Mouse (Mus musculus) erythroblast, embryonic 14.5 days (primary cell): ENCODE data around the gene Cyp3a13. TPM values are rescaled to one million over a fixed set of nuclear protein-coding genes. Genes with fewer than 3 reads are reported as not detected.
"Not testable (repeated sequence)": the region's sequence is repeated elsewhere in the genome, so short reads cannot be mapped to it uniquely, and the experiment has no call there.

Experiments used
- H3K27me3 ChIP-seq: 2 replicates; pipeline ENCODE4 v1.6.1; 2012; ENCODE audit warnings: inconsistent platforms; ENCODE audit not compliant: control insufficient read depth
- H3K36me3 ChIP-seq: 2 replicates; pipeline ENCODE4 v1.6.1; 2012; ENCODE audit warnings: mild to moderate bottlenecking, inconsistent platforms; ENCODE audit not compliant: control insufficient read depth
- H3K4me1 ChIP-seq: 2 replicates; pipeline ENCODE4 v1.6.1; 2012; ENCODE audit warnings: inconsistent platforms; ENCODE audit not compliant: control insufficient read depth
- H3K4me3 ChIP-seq: replicated peaks from 2 replicates; pipeline ENCODE3; 2012; ENCODE audit warnings: moderate library complexity, mild to moderate bottlenecking, inconsistent platforms
- H3K9me3 ChIP-seq: 2 replicates; pipeline ENCODE4 v1.6.1; 2012; ENCODE audit warnings: low read length, inconsistent platforms, mixed read lengths; ENCODE audit not compliant: control insufficient read depth
- GATA1 ChIP-seq: IDR thresholded peaks from 2 replicates; pipeline ENCODE4 v1.6.1; 2012; ENCODE audit warnings: low read length, inconsistent platforms, mixed read lengths
- TAL1 ChIP-seq: IDR thresholded peaks from 3 replicates; pipeline ENCODE4 v1.6.1; 2012; ENCODE audit warnings: low read length, inconsistent platforms, mixed read lengths
- polyA plus RNA-seq: library from polyadenylated mRNA; stranded (reverse); fragments of >175 nt; gene quantifications from 2 replicates; pipeline ENCODE4 v1.2.3, GENCODE M21; 2012

Gene Cyp3a13
- polyA plus RNA-seq, 1 experiment: not detected

- Histone ChIP-seq H3K36me3 (no peaks in the 10 kb centered on the region), H3K9me3 (no peaks in the 10 kb centered on the region), H3K4me1 (no peaks in the 10 kb centered on the region), H3K27me3 (no peaks in the 10 kb centered on the region), H3K4me3 (no peak overlapping the region)
- TF ChIP-seq TAL1 (no peak), GATA1 (no peak)
Measured at GRCm38 (mm10) chr5:137882922-137883321, 38.5 kb downstream of the Cyp3a13 start.

DNA sequence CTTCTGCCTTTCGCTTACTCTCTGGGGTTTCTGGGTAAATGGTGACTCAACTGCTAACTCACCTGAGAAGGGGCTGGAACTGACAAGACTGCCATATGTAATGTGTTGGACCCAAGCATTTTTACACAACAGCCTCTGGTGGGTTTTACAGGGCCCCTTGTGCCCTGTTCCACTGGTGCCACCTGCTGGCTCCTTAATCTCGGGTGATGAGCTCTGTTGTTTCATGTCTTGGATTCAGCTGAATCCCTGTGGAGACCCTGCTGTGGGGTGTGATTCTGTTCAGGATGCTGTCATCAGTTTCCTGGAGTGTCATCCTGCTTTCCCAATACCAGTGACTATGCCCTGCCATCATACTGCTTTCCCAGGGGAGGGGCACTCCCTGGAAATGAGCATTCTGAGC is 43.6 kb downstream of the Cyp3a13 start:
- H3K27me3 ChIP-seq: no peaks in the 10 kb centered on the region
- H3K4me1 ChIP-seq: no peaks in the 10 kb centered on the region
- H3K4me3 ChIP-seq: no peak overlapping the region
- no peaks in the 10 kb centered on the region for H3K36me3 ChIP-seq
- TF ChIP-seq TAL1 (no peak), GATA1 (no peak)
- H3K9me3 ChIP-seq: no peaks in the 10 kb centered on the region

- no peak overlapping the region for H3K4me3 ChIP-seq
- no peaks in the 10 kb centered on the region for H3K4me1 ChIP-seq
- TF ChIP-seq TAL1: no peak
- no peak for TF ChIP-seq GATA1
- no peaks in the 10 kb centered on the region for H3K9me3 ChIP-seq
- no peaks in the 10 kb centered on the region for H3K36me3 ChIP-seq
- H3K27me3 ChIP-seq: no peaks in the 10 kb centered on the region
Measured at GRCm38 (mm10) chr5:137875054-137875453, 46.4 kb downstream of the Cyp3a13 start.

DNA sequence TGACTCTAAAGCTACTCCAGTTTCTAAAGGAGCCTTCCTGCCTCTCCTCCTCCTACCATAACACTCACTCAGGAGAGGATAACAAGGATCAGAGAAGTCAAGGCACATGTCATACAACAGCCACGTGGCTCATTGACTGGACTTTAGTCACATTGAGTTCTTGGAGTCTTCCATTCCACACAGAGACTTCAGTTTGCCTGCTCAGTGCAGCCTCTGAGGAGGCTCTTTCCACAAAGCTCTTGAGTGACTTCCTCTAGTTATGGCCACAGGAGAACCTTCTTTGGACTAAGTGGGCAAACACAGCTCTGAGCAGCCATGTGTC is 49.1 kb downstream of the Cyp3a13 start:
- not testable (repeated sequence) for H3K4me1 ChIP-seq, H3K9me3 ChIP-seq, H3K36me3 ChIP-seq, H3K27me3 ChIP-seq, H3K4me3 ChIP-seq

DNA sequence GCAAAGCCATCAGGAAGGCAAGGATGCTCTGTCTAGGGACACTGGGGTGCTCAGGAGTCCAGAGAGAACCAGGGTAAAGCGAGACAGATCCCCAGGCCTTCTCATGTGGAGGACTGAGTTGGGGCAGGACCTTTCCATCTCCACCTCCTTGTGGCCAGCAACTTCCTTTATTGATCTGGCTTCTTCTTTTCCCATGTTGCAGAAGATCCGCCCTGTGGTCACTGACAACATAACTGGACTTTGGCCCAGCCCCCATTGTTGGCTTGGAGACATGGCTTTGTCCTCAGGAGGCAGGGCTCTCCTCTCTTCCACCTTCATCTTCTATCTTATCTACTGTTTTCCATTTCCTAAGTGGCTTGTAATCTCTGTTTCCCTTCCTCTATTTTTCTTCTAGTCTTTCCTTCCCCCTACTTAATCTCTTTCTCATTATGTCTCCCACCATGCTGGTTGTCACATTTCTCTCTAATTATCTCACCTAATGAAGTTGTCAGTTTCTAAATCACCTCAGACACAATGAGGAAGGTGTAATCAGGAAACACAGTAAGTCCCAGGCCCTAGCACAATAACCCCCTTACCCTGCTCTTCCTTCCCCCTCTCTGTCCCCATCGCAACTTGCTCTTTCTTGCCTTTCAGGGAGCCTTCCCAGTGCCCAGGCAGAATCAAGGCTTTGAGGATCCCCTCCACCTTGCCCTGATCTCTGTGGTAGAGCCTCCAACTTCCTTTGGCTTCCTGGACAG is 49.6 kb downstream of the Cyp3a13 start, which contains the start of gene Pilrb2:
Gene Pilrb2 (minus strand): TSS at position 172 of the 737 bp plus-strand sequence.
- not testable (repeated sequence) for H3K27me3 ChIP-seq, H3K4me3 ChIP-seq, H3K4me1 ChIP-seq, H3K36me3 ChIP-seq, H3K9me3 ChIP-seq

- not testable (repeated sequence) for H3K4me3 ChIP-seq, H3K4me1 ChIP-seq, H3K9me3 ChIP-seq, H3K36me3 ChIP-seq, H3K27me3 ChIP-seq
Measured at GRCm38 (mm10) chr5:137868600-137868999, 52.8 kb downstream of the Cyp3a13 start.

- not testable (repeated sequence) for H3K27me3 ChIP-seq, H3K9me3 ChIP-seq, H3K4me3 ChIP-seq, H3K4me1 ChIP-seq, H3K36me3 ChIP-seq
Measured at GRCm38 (mm10) chr5:137864008-137864407, 57.4 kb downstream of the Cyp3a13 start.

GRCm38 (mm10) chr5:137857960-137858710 is 63.3 kb downstream of the Cyp3a13 start, which contains the start of gene Pilrb1:
Gene Pilrb1 (minus strand): TSS chr5:137858106.
- H3K9me3 ChIP-seq, H3K36me3 ChIP-seq, H3K4me3 ChIP-seq, H3K27me3 ChIP-seq, H3K4me1 ChIP-seq: not testable (repeated sequence)

GRCm38 (mm10) chr5:137856870-137857269 is 64.5 kb downstream of the Cyp3a13 start:
- not testable (repeated sequence) for H3K4me1 ChIP-seq, H3K4me3 ChIP-seq, H3K36me3 ChIP-seq, H3K27me3 ChIP-seq, H3K9me3 ChIP-seq

GRCm38 (mm10) chr5:137854907-137855306 is 66.5 kb downstream of the Cyp3a13 start:
- H3K4me1 ChIP-seq, H3K9me3 ChIP-seq, H3K27me3 ChIP-seq, H3K4me3 ChIP-seq, H3K36me3 ChIP-seq: not testable (repeated sequence)

DNA sequence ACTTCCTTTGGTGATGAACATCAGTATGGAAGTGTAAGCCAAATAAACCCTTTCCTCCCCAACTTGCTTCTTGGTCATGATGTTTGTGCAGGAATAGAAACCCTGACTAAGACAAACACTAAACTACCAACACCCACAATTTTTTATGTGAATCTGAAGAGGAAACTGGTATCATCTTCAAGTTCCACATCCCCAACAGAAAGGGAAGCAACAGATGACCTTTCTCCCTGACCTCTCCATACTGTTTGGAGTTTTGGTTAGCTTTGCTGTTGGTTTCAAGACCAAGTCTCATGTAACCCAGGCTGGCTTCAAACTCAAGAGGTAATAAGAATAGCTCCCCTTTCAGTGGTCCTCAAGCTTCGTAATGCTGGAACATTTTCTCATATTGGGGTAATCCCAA is 71.1 kb downstream of the Cyp3a13 start:
- H3K9me3 ChIP-seq, H3K36me3 ChIP-seq, H3K27me3 ChIP-seq, H3K4me1 ChIP-seq, H3K4me3 ChIP-seq: not testable (repeated sequence)
